Mouse (Mus musculus): ENCODE data around the gene Rd3. TPM values are rescaled to one million over a fixed set of nuclear protein-coding genes. Genes with fewer than 3 reads are reported as not detected.

Rd3 gene
- 0.08 and 0.10 TPM in 2 replicates for polyA plus RNA-seq (2015; fragmentation: Nextera tagmentation; extraction: Ambion mirVana)

GRCm38 (mm10) chr1:191977187-191977586 lies at the start of gene Rd3:
Gene Rd3, plus strand, starts transcription at chr1:191977370.
- no peak for TF ChIP-seq CTCF (IDR thresholded peaks at IDR 0.05; ENCODE audit: low read depth)
- no peaks in the 10 kb centered on the region for H3K4me1 ChIP-seq (replicated peaks; ENCODE audit: control insufficient read depth, insufficient read depth, low read length)
- H3K9me3 ChIP-seq (ENCODE audit: control insufficient read depth), result no peaks in the 10 kb centered on the region
- WGBS, result 50% methylated on average over 5 of the region's 5 CpGs
- no peaks in the 10 kb centered on the region for H3K36me3 ChIP-seq (ENCODE audit: control insufficient read depth, insufficient read depth)
- no peak within 1 kb of the TSS for H3K4me2 ChIP-seq (replicated peaks; ENCODE audit: low read depth)
- H3K4me3 ChIP-seq (ENCODE audit: low read depth, low read length), result no peak within 1 kb of the TSS
- H3K27ac ChIP-seq (ENCODE audit: low read depth, low read length), result no peak within 1 kb of the TSS
- no peak for ATAC-seq
- no peaks in the 10 kb centered on the region for H3K27me3 ChIP-seq (replicated peaks; ENCODE audit: control insufficient read depth, insufficient read depth, low read length)
- no peak within 1 kb of the TSS for H3K9ac ChIP-seq (ENCODE audit: low read depth, low read length)

GRCm38 (mm10) chr1:191928345-191928744 lies 48.8 kb upstream of the Rd3 start:
- TF ChIP-seq CTCF (IDR thresholded peaks at IDR 0.05; ENCODE audit: low read depth), result no peak
- no peaks in the 10 kb centered on the region for H3K27me3 ChIP-seq (replicated peaks; ENCODE audit: control insufficient read depth, insufficient read depth, low read length)
- WGBS, result 64% methylated on average over 7 of the region's 7 CpGs
- H3K9me3 ChIP-seq (ENCODE audit: control insufficient read depth), result no peaks in the 10 kb centered on the region
- ATAC-seq, result 0 out of 2 replicates have a peak, but pooled peaks have one; percentile 30
- H3K4me1 ChIP-seq (replicated peaks; ENCODE audit: control insufficient read depth, insufficient read depth, low read length), result no peaks in the 10 kb centered on the region
- H3K4me2 ChIP-seq (replicated peaks; ENCODE audit: low read depth), result 0 out of 2 replicates have a peak overlapping the region, but pooled peaks have one; percentile 18
- no peaks in the 10 kb centered on the region for H3K36me3 ChIP-seq (ENCODE audit: control insufficient read depth, insufficient read depth)
- H3K9ac ChIP-seq (ENCODE audit: low read depth, low read length), result no peak overlapping the region
- peak overlapping the region; percentile 1; the same call in 1 of the 2 replicates for H3K27ac ChIP-seq (ENCODE audit: low read depth, low read length)
- no peak overlapping the region for H3K4me3 ChIP-seq (ENCODE audit: low read depth, low read length)

DNA sequence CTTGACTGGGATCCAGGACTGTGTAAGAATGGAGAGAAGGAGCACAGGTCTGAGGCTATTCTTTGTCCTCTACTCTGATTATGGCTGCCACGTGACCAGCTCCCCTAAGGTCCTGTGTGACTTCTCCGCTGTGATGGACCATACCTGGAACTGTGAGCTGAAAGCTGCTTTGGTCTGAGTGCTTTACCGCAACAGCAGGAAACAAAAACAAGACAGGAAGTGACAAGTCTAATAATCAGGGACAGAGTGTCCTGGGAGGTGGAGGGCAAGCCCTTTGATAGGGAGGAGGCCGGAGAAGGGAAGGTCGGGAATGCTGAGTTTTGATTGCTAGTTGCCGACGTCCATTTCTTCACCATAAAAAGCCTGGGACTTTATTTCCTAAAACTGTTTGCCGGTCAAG lies 48.1 kb upstream of the Rd3 start:
- Histone ChIP-seq H3K4me3 (ENCODE audit: low read depth, low read length) (no peak overlapping the region), H3K4me1 (replicated peaks; ENCODE audit: control insufficient read depth, insufficient read depth, low read length) (no peaks in the 10 kb centered on the region), H3K4me2 (replicated peaks; ENCODE audit: low read depth) (no peak overlapping the region), H3K9me3 (ENCODE audit: control insufficient read depth) (no peaks in the 10 kb centered on the region), H3K27me3 (replicated peaks; ENCODE audit: control insufficient read depth, insufficient read depth, low read length) (no peaks in the 10 kb centered on the region), H3K27ac (ENCODE audit: low read depth, low read length) (0 out of 2 replicates have a peak overlapping the region, but pooled peaks have one; percentile 1), H3K36me3 (ENCODE audit: control insufficient read depth, insufficient read depth) (no peaks in the 10 kb centered on the region), H3K9ac (ENCODE audit: low read depth, low read length) (no peak overlapping the region)
- ATAC-seq, result peak; percentile 47
- WGBS, result 65% methylated on average over 8 of the region's 8 CpGs
- TF ChIP-seq CTCF (IDR thresholded peaks at IDR 0.05; ENCODE audit: low read depth), result no peak

- H3K27ac ChIP-seq (ENCODE audit: low read depth, low read length), result no peak overlapping the region
- H3K9ac ChIP-seq (ENCODE audit: low read depth, low read length), result no peak overlapping the region
- no peak overlapping the region for H3K4me3 ChIP-seq (ENCODE audit: low read depth, low read length)
- H3K9me3 ChIP-seq (ENCODE audit: control insufficient read depth), result no peaks in the 10 kb centered on the region
- no peak for TF ChIP-seq CTCF (IDR thresholded peaks at IDR 0.05; ENCODE audit: low read depth)
- 77% methylated on average over 12 of the region's 12 CpGs for WGBS
- ATAC-seq, result no peak
- no peak overlapping the region; the same call in 1 of the 2 replicates for H3K4me2 ChIP-seq (replicated peaks; ENCODE audit: low read depth)
- no peaks in the 10 kb centered on the region for H3K36me3 ChIP-seq (ENCODE audit: control insufficient read depth, insufficient read depth)
- no peaks in the 10 kb centered on the region for H3K27me3 ChIP-seq (replicated peaks; ENCODE audit: control insufficient read depth, insufficient read depth, low read length)
- H3K4me1 ChIP-seq (replicated peaks; ENCODE audit: control insufficient read depth, insufficient read depth, low read length), result no peaks in the 10 kb centered on the region
Observed at GRCm38 (mm10) chr1:191929897-191930524, 47.2 kb upstream of the Rd3 start.

DNA sequence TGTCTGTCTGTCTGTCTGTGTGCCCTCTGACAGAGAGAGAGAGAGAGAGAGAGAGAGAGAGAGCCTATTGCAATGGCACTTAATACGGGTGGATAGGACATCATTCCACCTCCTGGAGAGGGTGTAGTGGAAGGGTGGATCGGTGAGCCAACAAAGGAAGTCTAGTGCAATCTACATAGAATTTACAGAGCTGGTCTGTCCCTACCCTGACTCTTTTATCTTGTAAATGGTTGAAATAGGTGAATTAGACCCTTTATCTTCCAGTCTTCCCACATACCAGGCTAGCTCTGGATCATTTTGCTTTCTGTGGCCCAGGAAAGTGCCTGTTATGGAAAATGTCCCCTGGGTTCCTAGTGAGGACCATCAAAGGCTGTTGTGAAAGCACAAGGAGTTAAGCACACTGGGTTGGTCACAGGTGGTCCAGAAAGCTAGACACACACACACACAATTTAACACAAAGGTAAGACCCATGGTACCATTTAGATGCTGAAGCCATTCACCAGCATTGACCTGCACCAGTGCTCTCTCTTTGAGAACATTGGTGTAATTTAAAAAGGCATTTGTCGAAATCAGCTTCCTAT lies 46.6 kb upstream of the Rd3 start:
- Histone ChIP-seq H3K9me3 (ENCODE audit: control insufficient read depth) (no peaks in the 10 kb centered on the region), H3K36me3 (ENCODE audit: control insufficient read depth, insufficient read depth) (no peaks in the 10 kb centered on the region), H3K27me3 (replicated peaks; ENCODE audit: control insufficient read depth, insufficient read depth, low read length) (no peaks in the 10 kb centered on the region), H3K27ac (ENCODE audit: low read depth, low read length) (no peak overlapping the region), H3K4me3 (ENCODE audit: low read depth, low read length) (no peak overlapping the region), H3K4me1 (replicated peaks; ENCODE audit: control insufficient read depth, insufficient read depth, low read length) (no peaks in the 10 kb centered on the region), H3K9ac (ENCODE audit: low read depth, low read length) (no peak overlapping the region), H3K4me2 (replicated peaks; ENCODE audit: low read depth) (no peak overlapping the region)
- no peak for TF ChIP-seq CTCF (IDR thresholded peaks at IDR 0.05; ENCODE audit: low read depth)
- 73% methylated on average over 3 of the region's 3 CpGs for WGBS
- no peak for ATAC-seq

- H3K4me1 ChIP-seq (replicated peaks; ENCODE audit: control insufficient read depth, insufficient read depth, low read length), result no peaks in the 10 kb centered on the region
- no peak overlapping the region for H3K4me3 ChIP-seq (ENCODE audit: low read depth, low read length)
- no peak for ATAC-seq
- H3K27me3 ChIP-seq (replicated peaks; ENCODE audit: control insufficient read depth, insufficient read depth, low read length), result no peaks in the 10 kb centered on the region
- no peaks in the 10 kb centered on the region for H3K9me3 ChIP-seq (ENCODE audit: control insufficient read depth)
- no peak for TF ChIP-seq CTCF (IDR thresholded peaks at IDR 0.05; ENCODE audit: low read depth)
- no peak overlapping the region for H3K27ac ChIP-seq (ENCODE audit: low read depth, low read length)
- no peaks in the 10 kb centered on the region for H3K36me3 ChIP-seq (ENCODE audit: control insufficient read depth, insufficient read depth)
- no peak overlapping the region for H3K4me2 ChIP-seq (replicated peaks; ENCODE audit: low read depth)
- WGBS, result 69% methylated on average over 8 of the region's 8 CpGs
- H3K9ac ChIP-seq (ENCODE audit: low read depth, low read length), result no peak overlapping the region
Observed at GRCm38 (mm10) chr1:191932286-191932985, 44.7 kb upstream of the Rd3 start.

All from intestine, postnatal 0 days (tissue).